ENCODE assay signal across 23 mouse cellular contexts in the genomic region with DNA sequence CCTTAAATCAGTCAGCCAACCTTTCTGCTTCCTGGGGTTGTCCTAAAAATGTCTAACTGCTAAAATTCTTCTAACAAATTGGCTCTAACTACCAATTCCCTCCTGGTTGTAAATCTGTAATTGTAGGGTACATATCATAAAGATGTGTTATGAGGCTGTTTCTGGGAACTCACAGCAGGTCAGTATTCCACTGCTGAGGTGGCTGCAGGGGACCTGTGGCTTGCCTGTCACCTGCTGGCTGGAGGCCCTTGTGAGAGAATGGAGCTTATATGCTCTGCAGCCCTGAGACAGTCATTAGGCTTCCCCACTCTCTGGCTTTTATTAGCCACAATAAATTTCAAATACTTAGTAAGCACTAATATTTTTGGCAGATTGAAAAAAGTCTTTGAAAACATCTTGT.
A peak's percentile ranks its signal among the peaks of the same experiment; 100 is the strongest.
DNase-seq lines count a peak whose midpoint lies in the region; ATAC-seq lines count a peak whose summit lies in the region.
"Had no signal": no experiment of that assay in that cellular context is flagged by ENCODE, and none has a peak within 500 bp of the region (broad histone marks: within the 10 kb centered on the region; RNA-seq: fewer than 3 reads in every experiment).

No protein-coding gene starts in this region.

- H3K9ac ChIP-seq in limb, embryonic 12.5 days (replicated peaks) = no peak overlapping the region
- H3K9ac ChIP-seq: embryonic facial prominence, embryonic 12.5 days; embryonic facial prominence, embryonic 15.5 days; hindbrain, embryonic 13.5 days; intestine, embryonic 15.5 days had no signal

- peak; percentile 33 for DNase-seq in cerebellum, adult 11-12 months
- DNase-seq in cerebellum, postnatal 4 days (ENCODE audit: low spot score in 2 of 2) = no peak
- DNase-seq in cerebellum, postnatal 36 days = peak; percentile 27 to 36
- no peak for DNase-seq in cerebellum, postnatal 10 days
- DNase-seq in limb, embryonic 10.5 days (ENCODE audit: low spot score) = no peak
- DNase-seq: adrenal gland, adult 8-10 months; adrenal gland, postnatal 25 days; cerebellum, adult 9-11 months; gastrocnemius, postnatal 10 days; gastrocnemius, postnatal 36 days; heart, adult 2 months; heart, postnatal 36 days; kidney, adult 11 months had no signal

- H3K4me3 ChIP-seq in limb, embryonic 12.5 days (replicated peaks) = no peak overlapping the region
- H3K4me3 ChIP-seq in limb, embryonic 10.5 days = no peak overlapping the region
- H3K4me3 ChIP-seq: embryonic facial prominence, embryonic 12.5 days; embryonic facial prominence, embryonic 15.5 days; heart, adult 2 months; heart, embryonic 10.5 days; hindbrain, embryonic 10.5 days; hindbrain, embryonic 13.5 days; intestine, embryonic 15.5 days had no signal

- no peak for ATAC-seq in limb, embryonic 12.5 days (ENCODE audit: insufficient number of reproducible peaks, insufficient read depth, low FRiP score, low TSS enrichment, low read depth)
- ATAC-seq: activated CD4-positive, CD25-positive, alpha-beta regulatory T cell, adult 4 months; forebrain, embryonic 14.5 days; hindbrain, embryonic 16.5 days; intestine, embryonic 15.5 days had no signal

- H3K27ac ChIP-seq in limb, embryonic 12.5 days = 0 out of 2 replicates have a peak overlapping the region, but pooled peaks have one; percentile 29
- no peak overlapping the region for H3K27ac ChIP-seq in limb, embryonic 10.5 days
- H3K27ac ChIP-seq: embryonic facial prominence, embryonic 12.5 days; embryonic facial prominence, embryonic 15.5 days; heart, adult 2 months; heart, embryonic 10.5 days; hindbrain, embryonic 10.5 days; hindbrain, embryonic 13.5 days; intestine, embryonic 15.5 days had no signal

- peaks cover 4% of the 10 kb centered on the region; the same call in 1 of the 2 replicates for H3K4me1 ChIP-seq in limb, embryonic 12.5 days (replicated peaks)
- no peaks in the 10 kb centered on the region for H3K4me1 ChIP-seq in limb, embryonic 10.5 days
- H3K4me1 ChIP-seq: embryonic facial prominence, embryonic 12.5 days; embryonic facial prominence, embryonic 15.5 days; hindbrain, embryonic 13.5 days had no signal

- no peaks in the 10 kb centered on the region for H3K9me3 ChIP-seq in limb, embryonic 12.5 days
- H3K9me3 ChIP-seq in limb, embryonic 10.5 days (replicated peaks) = no peaks in the 10 kb centered on the region
- H3K9me3 ChIP-seq: embryonic facial prominence, embryonic 12.5 days; embryonic facial prominence, embryonic 15.5 days; heart, embryonic 10.5 days; hindbrain, embryonic 10.5 days; hindbrain, embryonic 13.5 days; intestine, embryonic 15.5 days had no signal

- no peaks in the 10 kb centered on the region for H3K27me3 ChIP-seq in limb, embryonic 12.5 days
- H3K27me3 ChIP-seq in limb, embryonic 10.5 days (ENCODE audit: low read depth, poor library complexity, severe bottlenecking) = no peaks in the 10 kb centered on the region
- H3K27me3 ChIP-seq: embryonic facial prominence, embryonic 12.5 days; embryonic facial prominence, embryonic 15.5 days; hindbrain, embryonic 13.5 days; intestine, embryonic 15.5 days had no signal

- H3K4me2 ChIP-seq in limb, embryonic 12.5 days = no peak overlapping the region
- H3K4me2 ChIP-seq: embryonic facial prominence, embryonic 12.5 days; embryonic facial prominence, embryonic 15.5 days; hindbrain, embryonic 13.5 days; intestine, embryonic 15.5 days had no signal

- H3K36me3 ChIP-seq in limb, embryonic 12.5 days = peaks cover 96% of the 10 kb centered on the region
- peaks cover 100% of the 10 kb centered on the region for H3K36me3 ChIP-seq in limb, embryonic 10.5 days

Comparison
In these comparisons a context has a peak if more than half of its experiments do, and no peak if none do; other contexts are left out.
1. DNase-seq: peak in cerebellum, adult 11-12 months (single experiment) and cerebellum, postnatal 36 days (2 of 2); none in cerebellum, postnatal 4 days (0 of 2), cerebellum, postnatal 10 days (0 of 2) and limb, embryonic 10.5 days (single experiment).